Mouse (Mus musculus) kidney, postnatal 10 days (tissue): ENCODE measurements around the gene Zfp511.

Source experiments
- DNase-seq: peaks from one replicate; pipeline ENCODE4 v3.0.0; 2021; ENCODE audit warnings: mixed read lengths

Gene Zfp511

DNA sequence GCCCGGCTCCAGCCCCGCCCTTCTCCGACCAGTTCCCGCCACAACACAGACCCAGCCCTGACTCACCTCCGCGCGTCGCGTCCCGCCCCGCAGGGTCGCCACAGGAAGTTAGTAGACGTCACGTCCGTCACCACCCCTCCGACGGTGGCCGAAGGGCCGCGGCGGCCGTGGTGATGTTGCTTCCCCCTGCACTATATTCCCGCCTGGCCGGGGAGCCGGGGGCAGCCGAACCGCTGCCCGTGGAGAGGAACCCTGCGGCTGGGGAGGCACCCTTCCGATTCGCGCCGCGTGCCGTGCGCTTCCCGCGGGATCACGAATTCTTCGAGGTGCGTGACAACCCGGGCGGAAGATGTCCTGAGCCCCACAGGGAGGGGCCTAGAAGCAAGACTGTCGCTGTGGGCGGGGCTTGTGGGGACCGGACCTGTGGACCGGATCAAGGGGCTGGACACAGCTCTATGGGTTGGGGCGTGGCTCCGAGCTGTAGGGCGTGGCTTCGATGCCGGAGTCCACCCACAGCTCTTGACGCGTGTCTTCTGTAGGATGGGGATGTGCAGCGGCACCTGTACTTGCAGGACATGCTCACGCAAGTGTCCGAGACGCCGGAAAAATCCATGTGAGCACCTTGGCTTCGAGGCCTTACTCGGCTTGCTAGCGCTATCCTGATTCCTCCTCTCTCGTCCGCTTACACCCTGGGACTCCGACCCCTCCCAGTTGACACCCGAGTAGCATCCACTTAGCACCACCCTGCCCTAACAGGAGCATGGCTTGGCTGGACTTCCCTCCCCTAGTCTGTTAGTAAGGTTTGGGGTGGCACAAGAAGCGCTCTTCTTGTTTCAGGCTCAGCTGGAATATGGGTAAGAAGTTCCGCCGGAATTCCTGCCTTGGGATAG is at the start of gene Zfp511, which contains the start of gene Tubgcp2:
Zfp511 (plus strand) TSS at position 111 of the 890 bp plus-strand sequence.
Tubgcp2 (minus strand) TSS at position 389 of the 890 bp plus-strand sequence.
- DNase-seq, result peak; percentile 99

DNA sequence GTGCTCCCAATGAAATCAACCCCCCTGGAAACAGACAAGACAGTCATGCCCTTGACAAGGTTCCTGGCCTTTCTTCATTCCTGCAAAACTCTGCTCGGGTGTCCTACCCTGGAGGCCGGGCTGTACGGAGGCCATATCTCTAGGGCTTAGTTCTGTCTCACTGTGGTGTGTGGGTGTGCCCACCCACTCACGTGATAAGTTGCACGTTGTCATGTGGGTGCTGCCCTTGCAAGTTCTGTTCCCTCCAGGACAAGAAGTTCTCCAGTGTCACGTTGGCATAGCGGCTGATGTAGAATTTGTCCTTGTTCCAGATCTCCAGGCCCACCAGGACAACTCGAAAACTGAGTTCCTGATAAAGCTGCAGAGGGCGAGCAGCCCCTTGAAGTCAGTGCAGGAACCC is 47.9 kb upstream of the Zfp511 start:
- DNase-seq, result no peak

DNA sequence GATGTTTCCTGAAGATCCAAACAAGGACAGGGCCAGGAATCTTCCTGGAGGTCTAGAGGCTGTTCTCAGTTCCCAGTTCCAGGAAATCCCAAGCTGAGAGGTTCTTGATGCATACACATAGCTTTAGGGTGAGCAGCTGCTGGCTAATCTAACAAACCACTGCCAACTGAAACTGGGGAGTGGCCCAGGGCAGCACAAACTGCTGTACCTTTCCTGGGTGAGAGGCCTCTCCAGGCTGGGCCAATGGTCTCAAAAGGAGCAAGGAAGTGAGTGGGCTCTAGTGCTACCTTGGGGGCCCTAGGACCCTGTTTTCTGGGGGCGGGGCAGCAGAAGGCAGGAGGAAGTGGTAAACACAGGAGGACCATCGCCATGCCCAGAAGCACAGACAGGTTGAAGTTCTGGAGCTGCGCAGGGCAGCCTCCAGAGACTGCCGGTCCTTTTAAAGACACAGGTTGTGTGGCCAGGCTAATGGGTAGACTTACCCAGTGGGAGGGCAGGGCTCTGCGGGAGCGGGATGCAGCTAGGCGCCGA is 45.3 kb upstream of the Zfp511 start:
- DNase-seq, result no peak

DNA sequence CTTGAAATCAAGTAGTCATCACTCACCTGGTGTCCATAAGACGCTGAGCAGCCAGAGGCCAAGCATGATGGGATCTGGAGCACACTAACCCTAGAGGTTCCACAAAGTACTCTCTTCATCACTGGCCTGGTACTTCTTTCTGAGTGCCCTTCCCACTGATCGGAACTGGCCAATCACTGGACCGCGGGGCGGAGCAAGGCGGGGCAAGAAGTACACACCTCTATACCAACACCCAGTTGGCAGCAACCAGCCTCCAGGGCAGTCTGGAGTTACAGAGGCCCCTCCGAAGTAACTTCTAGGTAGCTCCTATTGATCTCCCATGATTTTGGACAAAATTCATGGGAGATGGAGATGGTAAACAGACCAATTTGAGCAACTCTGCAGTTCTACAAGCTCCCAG is 43.8 kb upstream of the Zfp511 start, which contains the start of gene Adam8:
Adam8 (minus strand) TSS at position 157 of the 400 bp plus-strand sequence.
- DNase-seq, result peak; percentile 45

DNA sequence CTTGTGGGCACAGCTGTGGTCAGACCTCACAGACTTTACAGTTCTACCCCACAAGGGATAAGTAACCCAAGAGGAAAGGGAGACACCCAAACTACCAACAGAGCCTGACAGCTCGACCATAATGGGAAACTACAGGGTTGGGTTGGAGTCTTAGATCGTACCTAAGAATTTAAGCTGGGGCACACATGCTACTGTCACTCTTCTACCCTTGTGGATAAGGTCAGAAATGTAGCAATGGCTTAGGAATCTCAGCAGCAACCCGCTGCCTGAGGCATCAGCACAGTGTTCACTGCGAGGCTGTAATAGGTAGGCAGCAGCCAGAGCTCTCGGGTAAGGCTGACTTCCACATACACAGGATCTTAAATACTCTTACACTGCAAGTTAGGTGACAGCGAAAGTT is 42.7 kb upstream of the Zfp511 start:
- DNase-seq, result no peak

DNA sequence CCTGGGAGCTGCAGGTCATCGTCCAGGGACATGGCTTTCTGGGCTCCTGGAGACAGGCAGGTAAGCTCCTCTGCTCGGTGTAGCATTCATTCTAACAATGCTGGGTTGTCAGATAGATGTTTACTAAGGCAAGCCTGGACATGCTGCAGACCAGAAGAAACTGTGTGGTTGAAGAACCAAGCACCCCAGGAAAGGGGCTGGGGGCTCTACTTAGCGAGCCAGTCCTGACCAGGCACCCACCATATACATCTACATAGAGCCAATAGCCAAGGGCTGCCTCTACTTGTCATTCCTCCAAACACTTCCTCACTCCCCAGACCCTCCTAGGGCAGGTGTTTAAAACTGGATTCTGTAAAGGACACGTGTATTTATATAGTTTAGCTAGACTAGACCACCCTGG is 42.0 kb upstream of the Zfp511 start:
- no peak for DNase-seq

DNA sequence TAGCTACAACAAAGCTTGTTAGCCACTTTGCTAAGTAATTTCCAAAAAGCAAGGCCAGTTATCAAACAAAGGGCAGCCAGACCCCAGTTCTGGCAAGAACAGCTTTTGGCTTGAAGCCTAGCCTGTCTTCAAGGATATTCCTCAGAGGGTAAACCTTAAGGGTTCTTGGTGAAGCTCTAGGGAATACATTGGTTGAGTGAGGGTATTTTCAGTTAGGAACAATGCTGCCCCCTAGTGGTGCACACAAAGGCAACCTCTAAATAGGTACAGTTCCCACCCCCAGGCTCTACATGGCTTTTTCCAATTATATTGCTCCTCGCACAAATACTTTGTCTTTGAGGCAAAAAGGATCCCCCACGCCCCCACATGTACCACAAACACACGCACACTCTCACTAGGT is 41.5 kb upstream of the Zfp511 start:
- DNase-seq, result peak; percentile 75

DNA sequence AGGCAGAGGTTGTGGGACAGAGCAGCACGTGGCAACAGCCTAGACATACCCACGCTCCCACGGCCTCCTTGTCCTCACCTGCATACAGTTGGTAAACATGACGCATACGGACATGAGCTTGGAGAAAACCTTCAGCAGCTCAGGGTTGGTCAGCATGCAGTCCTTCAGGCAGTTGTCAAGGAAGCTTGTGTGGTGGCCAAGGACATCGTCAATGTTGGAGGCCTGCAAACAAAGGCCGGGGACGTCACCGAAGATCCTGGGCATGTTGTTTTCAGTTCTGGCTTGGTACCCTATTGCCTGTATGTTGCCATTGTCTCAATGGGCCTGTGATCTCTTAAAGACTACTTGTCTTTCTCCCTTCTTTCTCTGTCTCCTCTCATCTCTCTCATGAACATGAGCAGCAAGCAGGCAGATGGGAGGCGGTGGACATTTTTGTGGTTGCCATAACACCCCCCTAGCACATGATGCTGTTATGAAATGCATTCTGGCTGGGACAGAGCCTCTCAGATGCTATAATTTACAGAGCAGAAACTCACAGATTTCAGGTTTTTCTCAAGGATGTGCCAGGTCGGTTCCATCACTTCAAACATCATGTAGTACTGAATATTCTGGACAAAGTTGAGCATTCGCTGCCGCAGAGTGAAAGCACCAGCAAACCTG is 37.4 kb upstream of the Zfp511 start:
- DNase-seq, result no peak

DNA sequence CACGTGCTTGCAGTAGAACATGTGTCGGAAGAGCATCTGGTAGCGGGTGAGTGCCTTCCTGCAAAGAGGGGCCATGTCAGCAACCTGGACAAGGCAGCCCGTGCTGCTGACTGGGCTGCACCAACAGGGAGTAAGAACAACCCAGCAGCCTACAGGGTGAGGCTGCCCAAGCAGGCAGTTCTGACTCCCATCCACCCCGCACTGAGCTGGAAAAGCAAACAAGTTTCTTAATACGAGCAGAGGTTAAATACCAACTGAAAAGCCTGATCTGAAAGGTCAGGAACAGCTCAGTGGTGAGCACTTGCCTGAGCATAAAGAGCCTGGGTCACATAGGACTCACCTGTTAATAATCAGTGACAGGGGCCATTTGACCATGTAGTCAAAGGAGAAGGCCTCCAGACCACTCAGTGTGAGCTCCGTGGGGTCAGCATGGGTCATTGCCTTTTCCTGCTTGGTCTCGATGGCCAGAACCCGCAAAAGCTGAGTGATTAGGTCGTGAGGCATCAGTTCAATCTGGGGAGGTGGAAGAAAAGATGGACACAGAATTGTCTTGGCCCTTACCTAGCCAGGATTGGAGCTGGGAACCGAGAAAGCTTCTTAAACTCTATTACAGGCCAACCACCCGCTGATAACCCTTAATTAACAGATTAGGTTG is 35.0 kb upstream of the Zfp511 start:
- no peak for DNase-seq

DNA sequence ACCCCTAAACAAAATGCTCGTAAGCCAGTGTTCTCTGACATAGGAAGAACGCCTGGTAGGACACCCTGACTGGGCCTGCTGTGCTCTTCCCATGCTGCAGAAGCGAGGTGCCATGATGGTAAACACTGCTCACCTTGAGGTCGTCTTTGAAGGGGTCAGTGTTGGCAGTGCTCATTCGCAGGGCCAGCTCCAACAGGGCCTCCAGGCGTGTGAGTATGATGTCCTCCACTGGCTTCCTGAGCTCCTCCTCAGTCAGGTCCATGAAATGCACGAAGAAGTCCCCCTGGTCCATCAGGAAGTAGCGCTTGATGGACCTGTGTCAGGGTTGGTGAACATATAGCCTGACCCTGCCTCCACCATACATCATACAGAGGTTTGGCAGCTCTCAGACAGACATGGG is 31.5 kb upstream of the Zfp511 start:
- no peak for DNase-seq

DNA sequence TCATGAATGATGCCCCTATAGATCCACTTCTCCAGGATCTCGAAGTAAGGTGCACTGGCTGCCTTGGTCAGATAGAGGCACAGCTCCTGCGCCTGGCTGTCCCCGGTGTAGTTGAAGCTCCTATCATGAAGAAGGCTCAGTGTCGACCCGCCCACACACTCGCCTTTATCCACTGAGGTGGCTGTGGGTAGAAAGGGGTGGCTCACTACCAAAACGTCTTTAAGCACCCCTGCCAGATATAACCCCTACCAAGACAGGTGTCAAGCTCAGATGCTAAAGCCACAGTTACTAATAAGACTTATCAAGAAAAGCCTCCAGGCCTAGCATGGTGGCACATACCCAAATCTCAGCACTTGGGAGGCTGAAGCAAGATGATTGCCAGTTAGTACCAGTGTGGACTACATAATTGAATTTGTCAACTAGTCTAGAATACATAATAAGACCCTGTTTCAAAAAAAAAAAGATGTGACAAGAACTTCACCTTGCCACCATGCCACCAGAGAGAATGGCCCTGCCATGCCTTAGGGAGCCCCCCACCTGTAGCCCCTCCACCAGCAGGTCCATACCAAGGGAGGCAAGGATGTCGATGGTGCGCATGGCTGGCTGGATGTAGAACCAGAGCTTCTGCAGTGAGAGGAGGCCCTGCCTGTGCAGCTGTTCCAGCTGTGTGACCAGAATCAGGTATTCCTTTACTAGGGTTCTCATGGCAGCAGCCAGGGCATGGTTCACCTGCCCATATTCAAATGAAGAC is 29.2 kb upstream of the Zfp511 start:
- DNase-seq, result no peak

DNA sequence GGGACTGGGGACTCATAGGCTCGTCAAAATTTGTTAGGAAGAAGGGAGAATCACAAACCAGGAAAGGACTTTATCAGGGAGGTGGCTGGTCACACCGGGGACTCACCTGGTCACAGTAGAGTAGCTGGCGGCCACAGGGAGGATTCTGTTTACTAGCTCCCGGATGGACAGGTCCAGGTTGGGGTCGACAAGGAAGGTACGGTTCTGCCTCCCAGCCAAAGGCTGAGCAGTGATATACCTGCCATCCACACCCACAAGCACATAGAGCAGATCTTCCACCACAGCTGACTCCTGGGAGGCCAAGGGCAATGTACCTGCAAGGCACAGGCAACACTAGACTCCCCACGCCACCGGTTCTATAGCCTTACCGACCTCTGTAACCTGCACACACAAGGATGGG is 28.4 kb upstream of the Zfp511 start:
- DNase-seq, result no peak

DNA sequence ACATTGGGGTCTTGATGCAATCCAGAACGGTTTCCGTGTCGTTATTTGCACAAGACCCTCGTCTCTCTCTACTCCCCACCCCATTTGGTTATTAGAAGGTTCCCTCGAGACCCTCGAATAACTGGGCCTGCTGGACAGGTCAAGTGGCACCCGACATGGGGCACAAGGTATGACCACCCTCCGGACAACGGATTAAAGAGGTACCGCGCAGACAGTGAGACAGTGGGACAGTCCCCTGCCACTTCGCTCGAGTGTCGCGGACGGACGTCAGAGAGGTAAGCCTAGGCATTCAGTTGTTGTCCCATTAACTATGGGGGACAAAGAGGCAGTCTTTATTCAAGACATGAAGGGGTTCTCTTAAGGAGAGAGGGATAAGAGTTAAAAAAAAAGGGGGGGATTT is 24.9 kb upstream of the Zfp511 start:
- no peak for DNase-seq

DNA sequence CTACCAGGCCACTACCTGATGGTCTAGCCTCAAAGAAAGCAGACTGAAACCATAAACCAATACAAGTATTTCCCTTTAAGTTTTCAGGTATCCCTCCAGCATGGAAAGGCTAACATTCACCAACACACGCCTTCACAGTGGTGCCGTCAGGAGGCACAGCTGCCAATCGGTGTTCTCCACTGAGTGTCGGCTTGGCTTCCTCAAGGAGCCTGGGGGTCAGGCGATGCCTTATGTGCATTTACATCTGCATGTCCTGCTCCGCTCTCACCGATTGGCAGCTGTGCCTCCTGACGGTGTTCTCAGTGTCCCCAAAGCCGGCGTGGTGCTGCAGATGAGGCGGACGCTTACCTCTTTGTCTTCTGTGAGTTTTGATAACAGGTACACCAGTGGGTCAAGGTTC is 4.4 kb upstream of the Zfp511 start:
- DNase-seq, result no peak

DNA sequence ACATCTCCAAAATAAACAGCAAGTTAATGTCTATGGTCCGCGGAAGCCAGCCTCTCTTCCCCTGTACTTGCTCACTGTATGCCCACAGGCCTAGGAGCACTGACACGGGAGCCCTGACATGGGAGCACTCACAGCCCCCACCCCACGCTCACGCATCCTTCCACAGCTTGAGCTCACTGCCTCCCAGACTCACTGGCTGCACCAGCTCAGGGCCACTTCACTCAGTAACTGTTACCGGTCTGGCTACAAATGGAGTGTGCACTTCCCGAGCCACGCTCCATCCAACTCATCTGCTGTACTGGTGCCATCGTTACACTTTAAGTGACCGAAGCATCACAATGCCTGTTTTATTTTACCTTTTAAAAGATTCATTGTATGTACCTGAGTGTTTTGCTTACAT is 3.8 kb upstream of the Zfp511 start:
- no peak for DNase-seq

DNA sequence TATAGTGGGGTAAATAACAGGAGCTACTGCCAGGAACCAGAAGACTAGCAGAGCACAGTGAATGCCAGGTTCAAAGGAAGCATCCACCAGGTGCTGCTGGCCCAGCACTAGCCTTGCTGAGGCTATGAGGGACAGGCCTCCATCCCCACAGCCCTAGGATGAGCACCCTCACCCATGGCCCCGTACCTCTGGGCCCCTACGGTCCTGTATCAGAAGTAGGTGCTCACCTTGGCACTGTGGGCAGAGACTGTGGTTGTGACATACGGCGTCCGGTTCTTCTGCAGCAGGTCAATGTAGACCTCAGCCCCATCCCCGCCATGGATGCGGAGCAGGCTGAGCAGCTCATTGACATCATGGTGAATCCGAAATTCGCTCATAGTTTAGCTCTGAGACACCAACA is 2.8 kb upstream of the Zfp511 start:
- no peak for DNase-seq

DNA sequence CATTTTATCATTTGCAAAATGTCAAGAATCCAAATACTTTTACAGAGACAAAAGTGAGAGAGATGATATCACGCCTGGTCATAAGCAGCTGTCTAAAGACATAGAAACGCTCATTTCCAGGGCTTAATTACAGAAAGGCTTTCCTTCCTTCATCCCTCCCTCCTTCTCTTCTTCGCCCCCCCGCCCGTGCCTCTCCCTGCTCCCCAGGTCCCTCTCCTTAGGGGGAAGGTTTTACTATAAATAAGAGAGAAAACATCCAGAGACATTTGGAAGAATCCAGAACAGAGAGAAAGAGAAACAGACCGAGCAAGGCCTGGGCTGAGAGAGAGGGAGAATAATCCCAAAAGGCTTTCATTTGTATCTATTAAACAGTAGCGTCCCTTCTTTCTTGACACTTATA is 735 bp upstream of the Zfp511 start:
- no peak for DNase-seq

DNA sequence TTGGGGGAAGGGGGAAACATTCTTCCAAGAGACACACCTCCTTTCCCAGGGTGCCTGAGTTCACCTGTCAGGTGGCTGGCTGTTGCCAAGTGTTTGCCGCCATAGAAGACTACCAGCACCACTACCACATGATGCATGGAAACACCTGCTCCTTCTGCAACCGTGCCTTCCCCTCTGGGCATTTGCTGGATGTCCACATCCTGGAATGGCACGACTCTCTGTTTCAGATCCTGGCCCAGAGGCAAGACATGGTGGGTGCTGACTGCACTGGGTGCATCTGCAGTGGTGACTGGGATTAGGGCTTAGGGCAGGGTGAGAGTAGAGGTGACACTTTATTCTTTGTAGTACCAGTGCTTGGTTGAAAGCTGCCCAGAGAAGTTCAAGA is 972 bp downstream of the Zfp511 start:
- no peak for DNase-seq

DNA sequence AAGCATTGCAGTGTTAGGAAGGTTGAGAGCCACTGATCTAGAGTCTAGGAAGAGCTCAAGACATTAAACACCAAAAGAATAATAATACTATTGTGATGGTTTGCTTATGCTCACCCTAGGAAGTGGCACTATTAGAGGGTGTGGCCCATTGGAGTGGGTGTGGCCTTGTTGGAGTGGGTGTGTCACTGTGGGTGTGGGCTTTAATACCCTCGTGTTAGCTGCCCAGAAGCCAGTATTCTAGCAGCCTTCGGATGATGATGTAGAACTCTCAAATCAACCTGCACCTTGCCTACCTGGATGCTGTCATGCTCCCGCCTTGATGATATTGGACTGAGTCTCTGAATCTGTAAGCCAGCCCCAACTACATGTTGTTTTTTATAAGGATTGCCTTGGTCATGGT is 6.5 kb downstream of the Zfp511 start:
- DNase-seq, result no peak

DNA sequence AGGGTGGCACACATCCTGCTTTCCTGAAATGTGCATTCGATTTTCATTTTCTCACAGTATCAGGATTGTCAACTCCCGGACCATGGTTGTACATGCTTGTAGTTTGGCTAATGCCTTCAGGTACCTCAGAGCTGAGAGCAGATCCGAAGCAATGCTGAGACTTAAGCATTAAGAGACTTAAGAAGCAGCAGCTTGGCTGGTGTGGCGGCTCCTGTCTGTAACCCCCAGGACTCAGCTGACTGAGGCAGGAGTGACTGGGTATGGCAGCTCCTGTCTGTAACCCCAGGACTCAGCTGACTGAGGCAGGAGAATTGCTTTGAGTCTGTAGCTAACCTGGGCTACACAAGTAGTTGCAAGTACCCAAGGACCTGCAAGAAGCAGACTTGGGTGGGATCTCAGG is 9.4 kb downstream of the Zfp511 start:
- DNase-seq, result no peak

DNA sequence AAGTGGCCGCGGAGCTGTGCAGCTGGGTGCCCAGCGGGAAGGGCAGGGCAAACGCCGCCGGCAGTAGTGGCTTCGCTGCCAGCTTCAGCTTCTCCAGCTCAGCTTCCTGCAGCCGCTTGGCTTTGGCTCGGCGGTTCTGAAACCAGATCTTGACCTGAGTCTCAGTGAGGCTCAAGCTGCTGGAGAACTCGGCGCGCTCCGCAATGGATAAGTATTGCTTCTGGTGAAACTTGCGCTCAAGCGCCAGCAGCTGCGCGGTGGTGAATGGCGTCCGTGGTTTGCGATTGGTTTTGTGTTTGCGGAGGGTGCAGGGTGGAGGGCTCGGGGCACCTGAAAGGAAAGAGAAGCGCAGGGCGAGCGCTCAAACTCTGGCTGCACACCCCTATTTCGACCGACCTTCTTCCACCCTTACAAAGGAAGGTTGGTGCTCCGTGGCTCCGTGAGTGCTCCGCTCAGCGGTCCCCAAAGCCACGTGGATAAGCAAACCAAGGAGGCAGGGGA is 11.7 kb downstream of the Zfp511 start:
- peak; percentile 35 for DNase-seq

DNA sequence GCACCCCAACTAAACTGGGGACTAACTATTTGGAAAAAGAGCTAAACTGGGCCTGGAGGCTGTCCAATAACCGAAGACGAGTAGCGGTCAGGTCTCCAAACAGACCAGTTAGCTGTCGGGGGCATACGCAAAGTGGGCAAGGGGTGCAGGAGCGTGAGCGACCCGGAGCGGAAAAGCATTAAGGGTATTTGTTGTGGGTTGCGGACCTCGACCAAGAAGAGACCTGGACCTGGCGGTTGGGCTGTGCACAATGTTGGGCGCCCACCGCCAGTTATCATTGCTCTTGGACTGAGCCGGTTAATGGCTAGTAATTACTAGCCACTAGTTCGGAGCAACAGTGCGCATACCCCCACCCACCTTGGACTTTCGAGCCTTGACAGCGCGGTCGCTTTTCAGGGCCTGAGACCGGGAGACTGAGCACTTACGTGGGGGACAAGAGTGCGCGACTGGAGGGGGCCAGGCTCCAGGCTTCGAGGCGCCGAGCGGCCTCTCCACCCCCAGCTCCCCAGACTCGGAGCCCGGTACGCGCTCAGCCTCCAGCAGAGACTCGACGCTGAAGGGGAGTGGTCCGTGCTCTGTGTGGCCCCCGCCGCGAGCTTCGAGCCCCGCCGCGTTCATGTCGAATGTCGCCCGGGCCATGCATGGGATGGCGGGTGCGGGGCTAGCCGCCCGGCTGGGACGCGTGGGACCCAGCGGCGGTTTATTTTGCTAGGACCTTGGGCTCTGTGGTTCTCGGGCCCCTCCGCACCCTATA is 12.3 kb downstream of the Zfp511 start, which contains the start of gene Msx3:
Msx3 (minus strand) TSS at position 729 of the 754 bp plus-strand sequence.
- DNase-seq, result no peak
